8 mouse cellular contexts compared by ENCODE assay signal in the genomic region with DNA sequence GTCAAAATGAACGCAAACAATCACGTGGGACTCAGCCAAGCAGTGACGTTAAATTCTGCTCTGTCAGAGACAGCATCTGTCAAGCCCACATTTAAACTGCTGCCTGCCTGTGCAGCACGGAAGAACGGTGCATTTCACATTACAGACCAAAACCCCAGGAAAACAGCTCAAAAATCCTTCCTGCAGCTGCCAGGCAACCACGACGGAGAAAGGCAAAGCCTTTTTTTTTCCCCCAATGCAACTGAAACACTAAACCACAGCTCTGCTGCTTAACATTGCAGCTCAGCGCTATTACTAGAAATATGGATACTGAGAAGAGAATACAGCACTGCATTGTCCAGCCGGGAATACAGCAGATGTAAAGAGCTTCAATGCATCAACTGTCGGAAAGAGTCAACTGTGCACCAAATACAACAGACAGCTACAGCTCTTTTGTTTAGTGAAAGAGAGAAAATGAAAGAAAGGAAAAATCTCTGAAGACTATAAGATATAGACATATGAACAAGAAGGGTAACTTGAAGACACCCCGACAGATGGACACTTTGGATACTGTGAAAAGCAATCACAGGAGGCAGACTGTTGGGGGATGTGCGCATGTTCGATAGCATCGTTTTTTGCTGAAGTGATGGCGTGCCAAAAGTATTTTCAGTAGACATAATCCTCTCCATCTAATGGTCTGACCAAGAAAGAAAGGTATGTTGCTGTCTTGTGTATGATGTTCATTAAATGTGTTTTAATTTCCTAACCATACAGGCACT. TPM values are rescaled to one million over a fixed set of nuclear protein-coding genes. Genes with fewer than 3 reads are reported as not detected.
DNase-seq lines count a peak whose midpoint lies in the region; ATAC-seq and TF ChIP-seq lines count a peak whose summit lies in the region.

A gene (plus strand): TSS at position 15 of the 758 bp plus-strand sequence.

- peak within 1 kb of the TSS; percentile 8; the same call in 1 of the 2 replicates for H3K4me3 ChIP-seq in lung, embryonic 14.5 days (ENCODE audit: low read depth, low read length)
- peak within 1 kb of the TSS; percentile 50 for H3K4me3 ChIP-seq in neural tube, embryonic 13.5 days

- no peaks in the 10 kb centered on the region for H3K36me3 ChIP-seq in lung, embryonic 14.5 days (ENCODE audit: insufficient read depth)
- no peaks in the 10 kb centered on the region for H3K36me3 ChIP-seq in neural tube, embryonic 13.5 days

- no peak for TF ChIP-seq CTCF in lung, embryonic 14.5 days (IDR thresholded peaks at IDR 0.05; ENCODE audit: low read depth)

- no peaks in the 10 kb centered on the region for H3K9me3 ChIP-seq in lung, embryonic 14.5 days (ENCODE audit: low read depth, low read length)
- no peaks in the 10 kb centered on the region for H3K9me3 ChIP-seq in neural tube, embryonic 13.5 days

- H3K27me3 ChIP-seq in lung, embryonic 14.5 days (ENCODE audit: insufficient read depth, low read length), result no peaks in the 10 kb centered on the region
- H3K27me3 ChIP-seq in neural tube, embryonic 13.5 days, result no peaks in the 10 kb centered on the region

- no peak within 1 kb of the TSS for H3K27ac ChIP-seq in lung, embryonic 14.5 days (ENCODE audit: low read depth)
- peak within 1 kb of the TSS; percentile 96 for H3K27ac ChIP-seq in neural tube, embryonic 13.5 days (replicated peaks)

- DNase-seq in lung, embryonic 14.5 days, result peak; percentile 48
- no peak for DNase-seq in lung, postnatal 14 days
- peak; percentile 22 to 56 for DNase-seq in cerebellum, postnatal 4 days (ENCODE audit: low spot score in 2 of 2)
- DNase-seq in heart, postnatal 10 days, result peak; percentile 25 to 27
- DNase-seq in left cerebral cortex, adult 18-20 months (ENCODE audit: low spot score in 2 of 2), result peak; percentile 65 to 74
- DNase-seq in thymus, postnatal 4 days, result peak; percentile 25
- DNase-seq in lung, adult 18-20 months, result no peak

- H3K9ac ChIP-seq in lung, embryonic 14.5 days, result no peak within 1 kb of the TSS
- peak within 1 kb of the TSS; percentile 81 for H3K9ac ChIP-seq in neural tube, embryonic 13.5 days

- H3K4me2 ChIP-seq in lung, embryonic 14.5 days, result peak within 1 kb of the TSS; percentile 39
- H3K4me2 ChIP-seq in neural tube, embryonic 13.5 days, result peak within 1 kb of the TSS; percentile 56

- ATAC-seq in lung, embryonic 14.5 days (ENCODE audit: insufficient read depth), result no peak
- ATAC-seq in neural tube, embryonic 13.5 days (ENCODE audit: low read depth), result peak; percentile 94

- H3K4me1 ChIP-seq in lung, embryonic 14.5 days (ENCODE audit: insufficient read depth), result no peaks in the 10 kb centered on the region
- peaks cover 17% of the 10 kb centered on the region; the same call in 1 of the 2 replicates for H3K4me1 ChIP-seq in neural tube, embryonic 13.5 days (replicated peaks)

- 46% methylated on average over 15 of the region's 15 CpGs for WGBS in lung, embryonic 14.5 days
- 21% methylated on average over 15 of the region's 15 CpGs for WGBS in neural tube, embryonic 13.5 days

- intact Hi-C loops in heart, postnatal 10 days (cut with DNase I), result loop anchor here (5.0 kb wide), 2 partner anchors 64 to 334 kb away; no protein-coding TSS in a partner anchor

RNA-seq across cellular contexts. Expression of the gene that starts here (rescaled TPM):
- polyA plus RNA-seq in lung, embryonic 14.5 days (2014; fragmentation: Nextera tagmentation; extraction: Ambion mirVana), result 0.49 and 0.66 TPM in 2 replicates
- under 1 TPM; 0.10 to 0.32 TPM for total RNA-seq in heart, postnatal 10 days (2021)
- total RNA-seq in left cerebral cortex, adult 18-20 months (2021), result 10 to 100 TPM; 14.7 to 16.5 TPM
- polyA plus RNA-seq in neural tube, embryonic 13.5 days (2015; fragmentation: Nextera tagmentation; extraction: Ambion mirVana), result 3.8 and 4.9 TPM in 2 replicates

Comparison
In these comparisons a context has a peak if more than half of its experiments do, and no peak if none do; other contexts are left out.
1. RNA of the gene that starts here (total RNA-seq): 14.7 to 16.5 TPM in left cerebral cortex, adult 18-20 months; 0.10 to 0.32 TPM in heart, postnatal 10 days; every median in the first group is over 10 times any median in the second.
2. Peak in DNase-seq, H3K4me3 ChIP-seq and H3K4me2 ChIP-seq in lung, embryonic 14.5 days; RNA of the gene not detected or under 1 TPM.
3. Peak in DNase-seq in heart, postnatal 10 days; RNA of the gene not detected or under 1 TPM.
4. DNase-seq: peak in cerebellum, postnatal 4 days (2 of 2), left cerebral cortex, adult 18-20 months (2 of 2) and thymus, postnatal 4 days (single experiment); none in lung, postnatal 14 days (single experiment) and lung, adult 18-20 months (0 of 2).